Mouse (Mus musculus): ENCODE measurements at regions not wholly inside any gene's neighbourhood (a gene's known extent, or its start where the extent isn't known, plus 50 kb on each side); places are given as distances from the start of the nearest gene placed in this dataset.
A peak's percentile ranks its signal among the peaks of the same experiment; 100 is the strongest.

DNA sequence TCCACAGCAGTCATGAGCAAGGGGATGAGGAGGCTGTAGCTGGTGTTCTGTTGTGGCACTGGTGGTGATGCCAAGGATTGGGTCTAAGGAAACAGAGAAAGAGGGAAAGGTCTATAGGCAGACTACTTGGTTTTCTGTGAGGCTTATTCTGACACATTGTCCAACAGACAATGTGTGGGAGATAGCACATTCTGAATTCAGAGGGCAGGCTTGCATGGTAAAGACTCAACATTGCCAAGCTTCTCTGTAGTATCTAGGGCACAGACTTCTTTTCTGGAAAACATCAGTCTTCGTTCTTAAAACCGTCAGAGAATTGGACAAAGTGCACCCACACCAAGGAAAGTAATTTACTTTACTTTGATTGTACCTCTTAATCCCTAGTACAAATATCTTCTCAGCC lies 218.7 kb upstream of the Tenm4 start:
- DNase-seq (ENCODE audit: low read depth, low spot score): no peak

DNA sequence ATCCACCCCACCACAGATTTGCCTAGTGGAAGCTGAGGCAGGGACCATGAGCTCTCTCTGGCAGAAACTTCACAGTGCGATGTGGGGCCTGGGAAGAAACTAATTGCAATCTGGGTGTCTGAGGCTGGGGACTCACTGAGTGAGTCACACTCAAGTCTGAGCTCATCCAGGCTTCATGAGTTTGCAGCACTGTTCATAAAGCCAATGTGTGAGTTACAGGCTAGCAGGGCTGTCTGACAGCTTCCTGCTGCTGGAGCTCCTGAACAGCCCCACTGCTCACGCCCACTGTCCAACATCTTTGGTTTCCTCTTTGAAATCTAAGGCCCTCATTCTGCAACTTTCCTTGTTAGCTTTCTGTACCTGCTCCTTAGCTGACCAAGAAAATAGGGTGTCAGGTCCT lies 216.5 kb upstream of the Tenm4 start:
- no peak for DNase-seq (ENCODE audit: low read depth, low spot score)

DNA sequence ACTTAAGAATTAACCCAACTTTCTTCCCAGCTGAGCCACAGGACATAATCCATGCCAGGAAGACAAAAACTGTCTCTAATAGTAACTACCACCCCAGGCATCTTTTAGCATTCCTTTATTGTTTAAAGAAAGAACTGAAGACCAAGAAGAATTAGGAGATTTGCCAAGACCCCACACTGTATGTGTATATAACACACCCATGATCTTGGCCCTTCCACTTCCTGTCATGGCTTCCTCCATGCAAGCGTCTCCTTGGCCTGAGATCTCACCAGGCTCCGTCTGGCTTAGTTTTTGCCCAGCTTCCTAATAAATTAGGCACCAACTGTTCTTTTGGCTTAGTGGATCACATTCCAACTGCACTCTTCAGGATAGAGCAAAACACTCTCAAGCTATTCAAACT lies 215.9 kb upstream of the Tenm4 start:
- no peak for DNase-seq (ENCODE audit: low read depth, low spot score)

DNA sequence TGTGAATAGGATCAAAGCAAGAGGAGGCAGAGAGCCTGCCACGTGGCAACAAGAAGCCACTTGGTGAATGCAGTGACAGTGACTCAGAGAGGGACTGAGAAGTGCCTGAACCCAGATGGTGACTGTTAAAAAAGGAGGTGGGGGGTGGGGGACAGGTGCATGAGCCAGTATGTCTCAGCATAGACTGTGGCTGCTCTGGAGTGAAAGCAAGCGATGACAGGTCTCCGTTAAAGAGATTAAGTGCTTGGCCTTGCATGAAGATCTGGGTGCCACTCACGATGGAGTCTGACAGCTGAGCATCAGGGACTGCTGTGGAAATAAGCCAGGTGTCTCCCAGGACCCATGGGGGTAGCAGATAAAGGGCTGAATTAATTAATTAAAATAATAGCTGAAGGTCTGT lies 212.0 kb upstream of the Tenm4 start:
- peak; percentile 12 for DNase-seq (ENCODE audit: low read depth, low spot score)

DNA sequence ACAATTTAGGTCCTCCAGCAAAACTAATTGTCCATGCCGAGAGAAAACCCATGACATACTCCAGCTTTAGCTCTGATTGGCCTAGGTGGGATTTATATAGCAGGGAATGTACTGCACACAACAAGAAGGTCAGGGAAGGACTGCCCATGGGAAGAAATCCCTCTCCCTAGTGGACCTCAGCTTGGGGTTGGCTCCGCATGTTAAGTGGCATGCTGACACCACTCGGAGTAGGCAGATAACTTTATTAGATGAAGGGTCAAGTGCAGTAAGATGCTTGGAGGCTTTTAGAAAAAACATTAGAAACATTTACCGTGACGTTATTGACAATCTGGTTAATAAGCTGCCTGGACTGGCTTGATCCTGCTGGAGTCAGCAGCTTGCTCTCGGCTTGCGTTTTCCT lies 199.2 kb upstream of the Tenm4 start:
- no peak for DNase-seq (ENCODE audit: low read depth, low spot score)

DNA sequence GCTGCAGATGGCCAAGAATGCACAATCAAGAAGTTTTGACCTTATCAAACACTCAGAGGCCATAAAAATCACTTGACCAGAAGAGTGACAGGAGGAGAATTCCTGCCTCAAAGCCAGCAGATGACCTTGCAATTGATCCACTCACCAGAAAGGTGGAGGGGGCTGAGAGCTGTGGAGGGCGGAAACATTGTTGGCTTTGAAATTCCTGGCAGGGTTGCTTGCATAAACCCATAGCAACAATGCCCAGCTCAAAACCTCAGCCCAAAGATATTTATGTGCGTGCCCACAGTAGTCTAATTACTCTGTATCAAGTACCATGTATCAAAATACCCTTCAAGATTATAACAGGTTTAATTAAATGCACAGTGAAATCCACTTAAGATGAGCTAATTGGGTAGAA lies 197.0 kb upstream of the Tenm4 start:
- DNase-seq (ENCODE audit: low read depth, low spot score): peak; percentile 21

DNA sequence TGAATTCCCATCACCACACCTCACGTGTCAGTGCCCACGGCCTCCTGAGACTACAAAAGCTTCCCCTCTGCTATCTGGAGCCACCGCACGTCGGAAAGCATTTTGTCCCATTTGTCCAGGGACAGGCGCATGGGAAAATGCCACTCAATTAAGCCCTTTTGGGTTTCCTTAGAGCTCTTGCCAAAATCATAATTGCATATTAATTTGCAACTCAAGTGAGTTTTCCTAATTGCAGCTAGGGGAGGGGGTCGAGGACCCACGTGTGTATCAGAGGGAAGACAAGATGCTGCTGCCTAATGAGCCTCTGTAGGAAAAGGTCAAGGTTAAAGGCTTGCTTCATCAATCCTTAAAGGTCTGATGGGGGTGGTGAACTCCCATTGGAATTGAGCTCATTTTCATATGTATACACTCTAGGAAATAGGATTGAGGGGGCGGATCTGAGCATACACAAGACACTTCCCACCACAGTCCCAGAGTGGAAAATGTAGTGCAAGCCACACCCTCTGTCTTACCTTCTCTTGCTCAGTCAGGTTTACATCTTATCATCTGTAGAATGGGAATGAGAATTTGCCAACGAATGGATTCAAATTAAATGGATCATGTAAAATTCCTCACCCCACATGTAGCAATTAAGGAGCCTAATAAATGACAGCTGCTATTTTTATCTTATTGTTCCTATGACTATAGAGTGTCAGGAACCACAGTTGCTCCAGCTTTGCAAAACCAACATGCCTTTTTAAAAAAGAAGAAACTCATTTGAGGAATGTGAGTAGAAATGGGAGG lies 179.6 kb upstream of the Tenm4 start:
- DNase-seq (ENCODE audit: low read depth, low spot score): peak; percentile 78

DNA sequence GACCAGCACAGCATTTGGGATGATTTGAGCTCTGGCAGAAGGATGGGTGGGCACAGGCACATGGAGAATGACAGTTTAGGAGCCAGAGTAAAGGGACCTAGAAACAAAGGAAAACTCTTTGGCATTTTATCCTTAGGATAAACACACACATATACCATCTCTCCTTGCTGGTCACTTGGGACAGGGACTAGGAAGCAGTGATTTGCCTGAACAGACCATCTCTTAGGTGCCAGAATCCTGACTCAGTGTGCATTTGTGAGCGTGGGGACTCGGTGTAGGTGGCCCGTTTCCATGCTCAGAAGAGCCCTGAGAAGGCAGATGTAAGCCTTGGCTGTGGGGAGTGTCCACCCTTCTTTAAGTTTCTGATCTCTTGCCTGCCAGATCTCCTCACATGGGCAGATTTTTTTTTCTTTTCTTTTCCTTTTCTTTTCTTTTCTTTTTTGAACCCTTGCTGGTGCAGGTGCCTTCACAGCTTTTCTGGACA lies 179.0 kb upstream of the Tenm4 start:
- no peak for DNase-seq (ENCODE audit: low read depth, low spot score)

DNA sequence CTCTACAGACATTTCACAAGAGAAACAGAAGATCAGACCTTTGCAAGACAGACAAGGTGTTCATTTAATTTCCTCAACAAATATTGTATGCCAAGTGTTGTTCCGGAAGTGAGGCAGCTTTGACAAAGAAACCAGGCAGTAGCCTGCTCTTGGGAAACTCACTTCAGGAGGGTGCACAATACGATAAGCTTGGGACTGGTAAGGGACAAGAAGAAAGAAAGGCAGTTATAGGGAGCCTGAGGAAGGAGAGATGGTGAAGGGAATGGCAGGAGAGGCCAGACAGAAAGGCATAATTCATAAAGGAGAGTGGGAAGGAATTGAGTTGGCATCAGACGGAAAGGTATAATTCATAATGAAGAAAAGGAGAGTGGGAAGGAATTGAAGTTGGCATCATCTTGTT lies 178.5 kb upstream of the Tenm4 start:
- DNase-seq (ENCODE audit: low read depth, low spot score): no peak

DNA sequence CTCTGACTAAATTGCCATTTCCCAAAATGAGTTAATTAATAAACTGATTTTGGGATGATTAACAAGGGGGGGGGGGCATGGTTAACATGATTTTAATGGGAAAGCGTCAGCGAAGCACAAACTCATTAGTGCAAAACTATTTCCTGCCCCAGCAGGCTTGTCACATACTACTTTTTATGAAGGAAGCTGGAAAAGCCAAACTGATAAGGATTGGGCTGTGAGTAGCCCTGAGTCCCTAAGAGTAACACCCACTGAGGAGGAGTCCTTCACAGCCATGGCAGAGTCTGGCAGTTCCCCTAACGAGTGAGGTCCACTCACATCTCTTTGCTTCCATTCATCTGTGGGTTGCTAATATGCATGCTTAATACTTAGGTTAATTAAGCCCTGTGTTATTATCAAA lies 173.9 kb upstream of the Tenm4 start:
- no peak for DNase-seq (ENCODE audit: low read depth, low spot score)

DNA sequence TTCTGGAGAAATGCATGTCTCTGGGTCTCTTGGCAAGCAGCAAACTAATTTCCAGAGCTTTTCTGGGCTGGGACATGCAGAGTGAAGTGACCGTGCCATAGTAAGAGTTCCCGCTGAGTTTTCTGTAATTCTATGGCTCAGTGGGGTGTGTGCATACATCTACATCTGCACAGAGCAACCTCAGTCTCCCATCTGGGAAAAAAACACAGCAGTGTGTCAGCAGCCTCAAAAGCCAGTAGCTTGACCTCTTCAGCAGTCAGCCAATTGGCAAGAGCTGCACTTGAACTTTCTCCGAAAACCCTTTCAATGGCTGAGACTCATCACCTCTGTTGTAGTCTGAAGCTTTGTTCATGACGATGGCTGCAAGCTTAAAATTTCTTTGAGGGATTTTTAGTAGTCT lies 171.9 kb upstream of the Tenm4 start:
- DNase-seq (ENCODE audit: low read depth, low spot score): peak; percentile 33

DNA sequence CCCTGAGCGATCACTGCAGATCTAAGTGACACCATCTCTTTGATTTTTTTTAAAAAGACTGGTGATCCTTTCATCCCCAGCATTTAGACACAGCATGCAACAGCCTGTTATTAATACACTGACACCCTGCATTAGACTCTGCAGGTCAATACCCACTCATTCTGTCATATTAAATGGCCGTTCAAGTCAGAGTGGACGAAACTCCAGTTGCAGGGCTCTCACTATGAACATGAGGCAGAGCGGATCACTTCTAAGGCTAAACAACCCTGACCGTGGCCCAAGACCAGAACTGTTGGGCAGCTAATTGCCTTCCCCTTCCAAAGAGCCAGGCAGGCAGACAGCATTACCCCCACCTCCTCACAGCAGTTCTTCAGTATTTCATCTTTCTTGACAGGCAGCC lies 168.6 kb upstream of the Tenm4 start:
- DNase-seq (ENCODE audit: low read depth, low spot score): no peak

DNA sequence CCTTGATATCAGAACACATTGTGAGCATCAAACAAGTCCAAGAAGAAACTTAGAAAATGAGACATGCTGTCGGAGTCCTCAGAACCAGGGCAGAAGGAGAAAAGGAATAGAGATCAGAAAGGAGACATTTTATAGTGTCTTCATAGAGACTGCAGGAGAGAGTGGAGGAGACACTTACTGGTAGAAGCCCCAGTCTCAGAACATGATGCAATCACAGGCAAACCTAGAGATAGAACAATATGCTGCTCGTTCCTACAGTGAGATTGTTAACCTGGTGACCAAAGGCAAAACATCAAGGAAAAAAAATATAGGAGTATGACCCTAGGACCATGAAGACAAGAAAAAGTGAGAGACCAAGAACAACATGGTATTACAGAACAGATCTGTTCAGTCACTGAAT lies 164.7 kb upstream of the Tenm4 start:
- DNase-seq (ENCODE audit: low read depth, low spot score): no peak

DNA sequence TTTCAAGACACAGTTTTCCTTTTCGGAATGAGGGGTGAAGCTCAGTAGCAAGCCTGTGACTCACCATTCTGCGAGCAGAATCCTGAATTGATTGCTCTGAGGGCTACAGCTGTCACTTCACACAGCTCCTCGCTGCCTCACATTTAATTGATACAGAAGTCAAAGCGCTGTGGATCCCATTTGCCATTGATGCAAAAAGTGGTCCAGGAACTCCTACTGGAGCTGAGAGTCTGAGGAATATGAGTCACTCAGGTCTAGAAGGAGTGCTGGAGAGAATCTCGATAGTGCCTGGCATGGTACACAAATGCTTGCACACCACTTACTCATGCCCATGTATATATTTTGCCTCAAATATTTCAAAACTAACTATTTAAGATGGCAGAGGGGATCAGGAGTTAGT lies 158.0 kb upstream of the Tenm4 start:
- no peak for DNase-seq (ENCODE audit: low read depth, low spot score)

DNA sequence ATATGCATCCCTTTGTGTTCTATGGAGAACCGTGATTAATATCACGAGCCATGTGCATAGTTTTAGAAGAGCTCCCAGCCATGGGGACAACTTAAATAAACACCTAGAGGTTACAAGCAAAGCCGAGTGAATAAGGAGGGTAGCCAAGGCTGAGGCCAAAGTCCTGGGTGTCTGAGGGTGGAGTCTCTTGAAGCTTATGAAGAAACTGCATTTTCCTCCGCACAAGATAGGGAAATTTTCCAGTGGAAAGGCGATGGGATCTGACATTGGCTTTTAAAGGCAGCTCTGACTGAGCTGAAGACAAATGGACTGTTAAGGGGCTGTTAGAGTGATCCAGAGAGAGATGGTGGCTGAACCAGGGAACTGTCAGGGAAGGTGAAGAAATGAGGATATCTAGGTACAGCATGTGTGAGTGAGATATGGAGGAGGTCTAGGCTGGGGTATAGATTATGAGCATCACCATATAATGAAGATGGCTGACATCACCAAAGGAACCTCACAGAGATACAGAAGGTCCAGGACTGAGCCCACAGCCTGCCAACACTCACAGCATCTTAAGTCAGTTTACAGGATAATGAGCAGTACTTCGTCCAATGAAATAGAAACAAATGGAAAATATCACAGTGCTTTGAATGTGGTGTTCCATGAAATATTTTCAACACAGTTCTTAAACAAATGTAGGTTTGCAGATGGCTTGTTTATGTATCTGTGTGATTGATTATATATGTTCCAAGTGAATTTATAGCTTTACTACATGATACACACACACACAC lies 153.7 kb upstream of the Tenm4 start:
- DNase-seq (ENCODE audit: low read depth, low spot score): no peak

DNA sequence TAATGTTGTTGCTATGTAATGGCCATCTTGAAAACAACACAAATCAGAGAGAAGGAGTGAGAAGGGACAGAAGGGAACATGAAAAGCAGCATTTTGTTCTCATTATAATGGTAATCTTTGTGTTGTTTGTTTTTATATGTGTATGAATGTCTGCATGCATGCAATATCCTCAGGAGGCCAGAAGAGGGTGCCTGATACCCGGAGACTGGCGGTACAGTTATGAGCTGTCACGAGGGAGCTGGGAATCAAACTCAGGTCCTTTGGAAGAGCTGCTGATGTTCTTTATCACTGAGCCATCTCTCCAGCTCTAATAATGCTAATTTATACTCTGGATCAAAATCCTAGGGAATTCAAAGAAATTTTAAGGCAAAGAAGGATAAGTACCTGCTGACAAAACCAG lies 147.0 kb upstream of the Tenm4 start:
- DNase-seq (ENCODE audit: low read depth, low spot score): peak; percentile 13

DNA sequence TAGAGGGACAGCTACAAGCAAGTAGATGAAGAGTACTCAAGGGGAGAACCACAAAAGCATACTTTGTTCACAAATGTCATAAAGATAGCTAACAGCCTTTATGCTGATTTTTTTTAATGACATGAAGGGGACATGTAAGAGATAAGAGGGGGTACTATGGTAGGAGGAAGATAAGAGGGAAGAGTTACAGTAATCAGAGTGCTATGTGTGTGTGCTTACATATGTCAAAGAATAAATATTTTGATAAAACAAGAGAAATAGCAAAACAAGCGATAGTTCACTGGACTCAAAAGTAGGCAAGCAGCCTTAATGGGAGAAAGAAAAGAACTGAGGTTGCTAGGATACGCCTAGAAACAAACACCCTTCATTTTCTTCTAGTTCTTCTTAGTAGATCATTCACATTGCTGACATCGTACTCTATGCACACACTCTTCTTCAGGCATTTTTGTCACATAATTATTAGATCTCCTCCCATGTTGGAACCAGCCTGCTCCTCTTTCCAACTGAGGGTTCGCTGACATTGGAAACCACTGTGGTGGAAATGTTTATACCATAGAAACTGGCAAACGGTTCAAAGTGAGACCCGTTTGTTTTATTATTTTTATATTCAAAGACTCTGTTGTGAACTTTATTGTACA lies 144.1 kb upstream of the Tenm4 start:
- DNase-seq (ENCODE audit: low read depth, low spot score): no peak

DNA sequence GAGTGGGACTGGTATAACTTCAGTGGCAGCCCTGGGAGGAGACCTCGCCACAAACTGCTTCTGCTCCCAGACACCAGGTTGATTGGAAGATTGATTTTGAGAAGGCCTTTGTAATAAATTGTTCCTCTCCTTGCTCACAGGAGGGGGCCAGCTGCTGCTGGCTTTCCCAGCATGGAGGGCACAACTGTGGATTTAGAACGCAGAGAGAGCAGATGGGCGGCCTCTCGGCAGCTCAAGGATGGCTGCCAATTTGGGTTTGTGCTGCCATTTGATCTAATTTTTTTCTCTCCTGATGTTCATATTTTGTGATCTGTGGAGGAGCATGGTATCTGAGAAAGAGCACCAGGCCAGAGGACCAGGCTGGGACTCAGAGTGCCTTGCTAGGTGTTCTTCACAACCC lies 137.4 kb upstream of the Tenm4 start:
- no peak for DNase-seq (ENCODE audit: low read depth, low spot score)

DNA sequence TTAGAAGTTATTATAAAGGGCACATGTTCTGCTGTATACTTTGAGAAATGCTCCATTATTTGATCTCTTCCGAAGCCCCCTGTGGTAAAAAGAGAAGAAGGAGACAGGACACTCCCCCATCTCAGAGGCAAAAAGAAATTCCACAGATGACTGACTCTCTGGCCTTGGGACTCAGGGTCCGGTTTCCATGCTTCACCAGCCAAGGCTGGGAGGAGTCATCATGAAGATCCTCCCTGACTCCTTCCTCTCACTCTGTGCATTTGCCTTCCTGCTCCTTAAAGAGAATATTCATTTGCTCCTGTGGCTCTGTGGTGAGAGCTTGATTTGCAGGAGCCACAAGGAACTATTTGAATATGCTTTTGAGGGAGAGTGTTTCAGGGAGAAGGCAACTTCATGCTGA lies 135.6 kb upstream of the Tenm4 start:
- DNase-seq (ENCODE audit: low read depth, low spot score): peak; percentile 15

DNA sequence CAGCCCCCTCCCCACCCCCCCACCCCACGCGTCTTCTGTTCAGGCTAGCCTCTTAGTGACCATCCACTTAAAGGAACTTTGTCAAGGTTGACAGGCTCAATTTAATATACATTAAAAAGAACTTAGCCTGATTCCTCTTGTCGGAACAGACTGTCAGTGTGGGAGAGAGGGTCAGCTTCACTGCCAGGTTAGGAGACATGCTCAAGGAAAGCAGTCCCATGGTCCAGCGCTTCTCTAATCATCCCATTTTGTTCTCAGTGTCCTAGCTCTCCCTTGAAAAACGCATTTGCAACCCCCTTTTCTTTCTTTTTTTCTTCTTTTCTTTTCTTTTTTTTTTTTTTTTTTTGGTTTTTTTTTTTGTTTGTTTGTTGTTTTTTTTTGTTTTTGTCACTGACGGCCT lies 131.4 kb upstream of the Tenm4 start:
- DNase-seq (ENCODE audit: low read depth, low spot score): no peak

DNA sequence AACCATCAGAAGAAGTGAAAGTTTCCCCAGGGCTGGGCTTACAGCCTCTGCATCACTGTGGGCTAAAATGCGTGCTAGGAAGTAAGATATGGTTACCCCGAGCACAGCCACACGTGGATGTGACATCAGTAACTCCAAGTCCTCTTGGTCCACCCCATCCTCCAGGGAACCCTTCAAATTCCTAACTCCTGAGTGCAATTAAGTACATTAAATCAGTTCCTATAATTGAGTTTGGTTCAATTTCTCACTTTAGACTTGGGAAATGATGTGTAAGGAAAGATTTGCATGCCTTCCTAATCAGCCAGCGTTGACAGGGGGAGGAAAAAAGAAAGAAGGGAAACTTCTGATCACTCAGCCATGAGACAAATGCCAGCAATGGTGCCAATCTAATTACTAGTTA lies 129.2 kb upstream of the Tenm4 start:
- DNase-seq (ENCODE audit: low read depth, low spot score): no peak

DNA sequence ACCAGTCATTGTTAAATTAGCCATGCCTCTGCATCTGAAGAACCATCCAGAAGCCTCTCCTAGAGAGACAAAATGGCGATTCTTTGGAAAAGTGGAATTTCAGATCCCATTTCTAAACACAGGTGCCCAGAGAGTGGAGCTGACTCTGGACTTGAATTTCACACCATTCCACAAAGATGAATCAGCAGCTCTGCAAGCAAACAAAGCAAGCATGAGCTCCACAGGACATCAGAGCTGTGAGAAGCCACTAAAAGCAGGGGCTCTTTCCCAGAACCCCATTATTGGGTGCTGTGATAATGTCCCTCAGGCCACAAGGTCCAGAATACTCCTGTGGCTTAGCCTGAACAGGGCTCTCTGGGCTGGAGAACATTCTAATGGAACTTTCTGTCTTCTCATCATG lies 119.4 kb upstream of the Tenm4 start:
- no peak for DNase-seq (ENCODE audit: low read depth, low spot score)

DNA sequence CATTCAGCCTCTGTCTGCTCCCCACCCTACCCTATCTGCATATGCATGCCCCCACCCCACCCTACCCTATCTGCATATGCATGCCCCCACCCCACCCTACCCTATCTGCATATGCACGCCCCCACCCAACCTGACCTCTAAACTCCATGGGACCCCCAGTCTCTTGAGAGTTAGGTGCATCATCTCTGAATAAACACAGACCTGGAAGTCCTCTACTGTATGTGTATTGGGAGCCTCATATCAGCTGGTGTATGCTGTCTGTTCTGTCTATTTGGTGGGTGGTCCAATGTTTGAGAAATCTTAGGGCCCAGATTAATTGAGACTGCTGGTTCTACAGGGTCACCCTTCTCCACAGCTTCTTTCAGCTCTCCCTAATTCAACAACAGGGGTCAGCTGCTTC lies 109.4 kb upstream of the Tenm4 start:
- peak; percentile 52 for DNase-seq (ENCODE audit: low read depth, low spot score)
